Mouse (Mus musculus) lung, postnatal 25 days (tissue): ENCODE results near the gene Zfp617.
"Not testable (repeated sequence)": the region's sequence is repeated elsewhere in the genome, so short reads cannot be mapped to it uniquely, and the experiment has no call there.

Experiments
- DNase-seq: peaks from one replicate; pipeline ENCODE4 v3.0.0; 2022; ENCODE audit warnings: low spot score

The Zfp617 gene

GRCm38 (mm10) chr8:71952489-71952888 lies 44.1 kb downstream of the Zfp617 start:
- DNase-seq, result no peak

DNA sequence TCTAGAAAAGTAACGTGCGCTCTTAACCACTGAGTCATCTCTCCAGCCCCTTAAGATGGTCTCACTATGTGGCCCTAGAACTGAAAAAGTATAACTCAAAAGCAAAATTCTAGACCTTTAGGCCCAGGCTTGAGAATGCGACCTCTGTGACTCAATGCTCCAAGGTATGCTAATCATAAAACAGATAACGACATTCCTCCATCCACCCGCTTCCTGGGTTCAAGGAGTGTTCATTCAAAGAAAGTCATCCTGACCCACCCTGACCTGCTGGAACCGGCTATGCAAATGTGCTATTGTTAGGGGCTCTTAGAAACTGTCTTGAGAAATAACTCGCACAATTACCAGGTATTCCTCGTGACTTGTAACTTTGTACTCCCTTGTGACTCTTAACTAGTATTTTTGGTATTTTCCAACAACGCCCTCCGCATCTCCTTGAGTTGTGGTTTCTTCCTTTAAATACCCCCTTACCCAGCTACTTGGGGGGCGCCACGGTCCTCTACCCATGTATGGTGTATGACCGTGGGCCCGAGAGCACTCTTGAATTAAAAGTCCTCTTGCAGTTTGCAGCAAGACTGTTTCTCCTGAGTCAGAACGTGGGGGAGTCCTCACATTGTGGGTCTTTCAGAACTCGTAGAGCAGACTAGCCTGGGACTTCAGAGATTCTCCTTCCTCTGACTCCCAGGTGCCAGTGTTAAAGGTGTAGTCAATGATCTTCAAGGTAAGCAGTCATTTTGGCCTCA lies 44.7 kb downstream of the Zfp617 start:
- DNase-seq, result not testable (repeated sequence)

DNA sequence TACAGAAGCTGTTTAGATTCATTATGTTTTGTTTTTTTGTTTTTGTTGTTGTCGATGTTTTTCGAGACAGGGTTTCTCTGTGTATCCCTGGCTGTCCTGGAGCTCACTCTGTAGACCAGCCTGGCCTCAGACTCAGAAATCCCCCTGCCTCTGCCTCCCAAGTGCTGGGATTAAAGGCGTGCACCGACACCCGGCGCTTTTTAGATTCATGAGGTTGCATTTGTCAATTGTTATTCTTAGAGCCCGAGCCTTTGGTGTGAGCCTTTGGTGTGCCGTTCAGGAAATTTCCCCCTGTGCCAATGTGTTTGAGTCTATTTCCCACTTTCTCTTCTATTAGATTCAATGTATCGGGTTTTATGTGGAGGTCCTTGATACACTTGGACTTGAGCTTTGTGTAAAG lies 46.2 kb downstream of the Zfp617 start:
- DNase-seq, result no peak

DNA sequence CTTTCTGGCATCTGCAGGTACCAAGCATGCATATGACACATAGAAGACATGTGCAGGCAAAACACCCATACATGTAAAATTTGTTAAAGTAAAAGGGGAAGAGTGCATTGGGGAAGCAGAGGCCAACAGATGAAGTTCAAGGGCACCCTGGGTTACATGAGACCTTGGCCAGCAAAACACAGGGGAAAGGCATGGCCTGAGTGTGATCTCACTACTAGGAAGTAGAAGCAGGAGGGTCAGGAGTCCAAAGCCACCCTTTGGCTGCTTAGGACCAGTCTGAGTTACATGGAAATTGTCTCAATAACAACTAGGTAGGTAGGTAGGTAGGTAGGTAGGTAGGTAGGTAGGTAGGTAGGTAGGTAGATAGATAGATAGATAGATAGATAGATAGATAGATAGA lies 52.0 kb downstream of the Zfp617 start:
- no peak for DNase-seq

DNA sequence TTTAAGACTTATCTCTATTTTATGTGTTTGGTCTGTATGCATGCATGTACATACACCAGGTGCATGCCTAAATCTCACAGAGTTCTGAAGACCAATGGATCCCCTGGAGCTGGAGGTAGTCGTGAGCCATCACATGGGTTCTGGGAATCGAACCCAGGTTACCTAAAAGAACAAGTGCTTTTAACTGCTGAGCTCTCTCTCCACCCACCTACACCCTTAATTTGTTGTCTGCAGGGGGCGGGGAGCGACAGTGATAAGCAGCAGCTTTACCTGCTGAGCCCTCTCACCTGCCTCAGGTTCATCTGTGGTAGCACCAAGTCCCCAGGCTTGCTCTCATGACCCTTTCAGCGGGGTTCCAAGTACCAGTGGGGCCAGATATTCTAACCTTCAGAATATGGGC lies 53.4 kb downstream of the Zfp617 start:
- DNase-seq, result no peak

- no peak for DNase-seq
These were observed 55.6 kb downstream of the Zfp617 start for GRCm38 (mm10) chr8:71964051-71964450.

- no peak for DNase-seq
These were observed 56.7 kb downstream of the Zfp617 start for GRCm38 (mm10) chr8:71965166-71965565.

DNA sequence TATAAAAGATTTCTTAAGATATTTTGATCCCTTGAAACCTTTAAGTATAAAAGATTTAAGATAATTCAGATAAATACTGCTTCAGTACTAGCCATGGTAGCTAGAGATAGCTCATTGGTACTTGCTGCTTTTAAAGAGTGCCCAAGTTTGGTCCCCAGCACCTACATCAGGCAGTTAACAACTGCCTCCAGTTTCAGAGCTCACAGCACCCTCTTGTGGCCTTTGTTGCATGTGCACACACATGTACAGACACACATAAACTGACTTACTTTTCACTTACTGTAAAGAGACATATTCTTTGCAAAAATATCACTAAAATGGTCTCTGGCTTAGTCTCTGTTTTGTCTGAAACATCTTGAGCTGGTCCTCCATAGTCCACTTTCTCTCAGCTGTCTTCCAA lies 58.0 kb downstream of the Zfp617 start:
- no peak for DNase-seq

- DNase-seq, result no peak
These were observed 58.8 kb downstream of the Zfp617 start for GRCm38 (mm10) chr8:71967261-71967660.

DNA sequence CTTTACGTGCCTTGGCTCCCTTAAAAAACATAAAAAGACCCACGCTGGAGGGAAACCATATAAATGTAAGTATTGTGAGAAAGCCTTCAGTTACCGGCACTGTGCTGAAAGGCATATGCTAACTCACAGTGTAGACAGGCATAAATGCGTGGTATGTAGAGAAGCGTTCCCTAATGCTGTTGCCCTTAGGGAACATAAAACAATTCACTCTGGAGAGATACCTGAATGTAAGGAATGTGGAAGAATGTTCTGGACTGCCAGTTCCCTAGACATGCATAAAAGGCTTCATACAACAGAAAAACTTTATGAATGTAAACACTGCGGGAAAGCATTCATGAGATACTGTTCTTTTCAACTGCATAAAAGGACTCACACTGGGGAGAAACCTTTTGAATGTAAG lies 59.7 kb downstream of the Zfp617 start:
- no peak for DNase-seq

DNA sequence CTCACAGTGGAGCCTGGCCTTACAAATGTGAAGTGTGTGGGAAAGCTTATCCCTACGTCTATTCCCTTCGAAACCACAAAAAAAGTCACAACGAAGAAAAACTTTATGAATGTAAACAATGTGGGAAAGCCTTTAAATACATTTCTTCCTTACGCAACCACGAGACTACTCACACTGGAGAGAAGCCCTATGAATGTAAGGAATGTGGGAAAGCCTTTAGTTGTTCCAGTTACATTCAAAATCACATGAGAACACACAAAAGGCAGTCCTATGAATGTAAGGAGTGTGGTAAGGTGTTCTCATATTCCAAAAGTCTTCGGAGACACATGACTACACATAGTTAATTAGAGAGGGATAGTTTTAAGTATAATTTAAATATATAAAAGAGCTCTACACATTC lies 60.2 kb downstream of the Zfp617 start:
- DNase-seq, result no peak

GRCm38 (mm10) chr8:71971945-71972344 lies 63.5 kb downstream of the Zfp617 start:
- DNase-seq, result no peak

GRCm38 (mm10) chr8:71974211-71974610 lies 65.8 kb downstream of the Zfp617 start:
- DNase-seq, result no peak

DNA sequence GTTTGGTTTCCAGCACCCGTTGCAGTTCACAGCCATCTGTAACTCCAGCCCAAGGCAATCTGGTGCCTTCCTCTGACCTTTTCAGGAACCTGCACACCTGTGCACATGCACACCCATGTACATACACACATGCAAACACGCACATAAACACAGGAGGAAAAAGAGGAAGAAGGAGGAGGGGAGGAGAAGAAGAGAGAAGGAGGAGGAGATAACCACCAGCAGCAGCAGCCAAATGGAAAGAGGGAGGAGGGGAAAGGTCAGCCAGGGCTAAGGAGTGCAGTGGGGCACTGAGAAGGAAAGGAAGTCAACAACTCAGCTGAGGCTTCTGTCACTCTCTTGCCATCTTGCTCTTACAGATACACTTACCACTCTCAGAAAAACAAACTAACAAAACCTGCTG lies 72.6 kb downstream of the Zfp617 start:
- no peak for DNase-seq

- DNase-seq, result no peak
These were observed 73.0 kb downstream of the Zfp617 start for GRCm38 (mm10) chr8:71981456-71981855.
